Mouse (Mus musculus) neural tube, embryonic 10.5 days (tissue): ENCODE measurements around the gene Pilra.
A peak's percentile ranks its signal among the peaks of the same experiment; 100 is the strongest.

ENCODE experiments used
- DNase-seq: peaks from one replicate; pipeline ENCODE4 v3.0.0-alpha.2; 2017; ENCODE audit warnings: low spot score; ENCODE audit errors: extremely low spot score

Pilra gene

DNA sequence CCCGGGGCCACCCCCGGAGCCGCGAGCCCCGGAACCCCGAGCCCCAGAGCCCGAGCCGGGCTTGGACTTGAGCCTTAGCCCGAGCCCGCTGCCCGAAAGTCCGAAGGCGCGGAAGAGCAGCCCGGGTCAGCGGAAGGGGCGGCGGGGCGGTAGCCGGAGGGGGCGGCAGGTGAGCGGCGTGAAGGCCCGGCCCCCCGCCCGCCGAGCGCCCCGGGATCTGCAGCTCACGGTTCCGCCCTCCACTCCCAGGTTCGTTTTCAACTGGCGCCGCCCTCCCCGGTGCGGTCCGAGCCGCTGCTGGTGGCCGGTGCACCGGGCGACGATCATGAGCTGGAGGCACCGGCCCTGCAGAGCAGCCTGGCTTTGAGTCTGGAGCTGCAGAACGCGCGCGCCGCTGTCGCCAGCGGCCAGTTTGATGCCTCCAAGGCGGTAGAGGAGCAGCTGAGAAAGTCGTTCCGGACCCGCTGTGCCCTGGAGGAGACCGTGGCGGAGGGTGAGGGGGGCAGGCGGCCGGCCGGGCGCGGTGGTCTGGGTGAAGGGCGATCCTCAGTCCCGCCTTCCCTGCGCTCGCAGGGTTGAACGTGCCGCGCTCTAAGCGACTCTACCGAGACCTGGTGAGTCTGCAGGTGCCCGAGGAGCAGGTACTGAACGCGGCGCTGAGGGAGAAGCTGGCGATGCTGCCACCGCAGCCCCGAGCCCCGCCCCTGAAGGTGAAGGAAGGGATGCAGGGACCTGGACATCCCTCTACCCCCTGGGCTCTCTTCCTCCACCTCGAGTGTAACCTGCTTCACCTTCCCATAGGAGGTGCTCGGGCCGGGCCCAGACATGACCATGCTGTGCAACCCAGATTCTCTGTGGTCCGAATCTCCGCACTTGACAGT is 56.8 kb downstream of the Pilra start:
- peak; percentile 59 for DNase-seq

DNA sequence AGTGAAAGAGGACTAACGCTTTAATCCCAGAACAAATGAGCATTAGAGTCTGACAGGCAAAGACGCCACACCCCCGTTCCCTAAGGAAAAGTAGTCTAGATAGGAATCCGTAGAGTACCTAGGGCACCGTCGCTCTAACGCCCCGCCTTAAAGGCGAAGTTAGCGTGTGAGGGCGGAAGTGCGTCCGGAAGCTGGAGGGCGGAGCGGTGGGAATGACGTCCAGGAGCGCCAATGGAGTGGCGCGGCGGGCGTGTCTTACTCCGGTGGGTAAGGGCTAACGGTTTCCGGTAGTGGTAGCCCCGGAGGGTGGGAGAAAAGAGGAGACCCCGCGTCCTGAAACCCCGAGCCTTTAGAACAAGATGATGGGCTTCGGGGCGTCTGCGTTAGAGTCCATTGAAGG is 57.4 kb downstream of the Pilra start, which contains the start of gene Ppp1r35:
Gene Ppp1r35 (plus strand): TSS at position 215 of the 400 bp plus-strand sequence.
- peak; percentile 96 for DNase-seq

DNA sequence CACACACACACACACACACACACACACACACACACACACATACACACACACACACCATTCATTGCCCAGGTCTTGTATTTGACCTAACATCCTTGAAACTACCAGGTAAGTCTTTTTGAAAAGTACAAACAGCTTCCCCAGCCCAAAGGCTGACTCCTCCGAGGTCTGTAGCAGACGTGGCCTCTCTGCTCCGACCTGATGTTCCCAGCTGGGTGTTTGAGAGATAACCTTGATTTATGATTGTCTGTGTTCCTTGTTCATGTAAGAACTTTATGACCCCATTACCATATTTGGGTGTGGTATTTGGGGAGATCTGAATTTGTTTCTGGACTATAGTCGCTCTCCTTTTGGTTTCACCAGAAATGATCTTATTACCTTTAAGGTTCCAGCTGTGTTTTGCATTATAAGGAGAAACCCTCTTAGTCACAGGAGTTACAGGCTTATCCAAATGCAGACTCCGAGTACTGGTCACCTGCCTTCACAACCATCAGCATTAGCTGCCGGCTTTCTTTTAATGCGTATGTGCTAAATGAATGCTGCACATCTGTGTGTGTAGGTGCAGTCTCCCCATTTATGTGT is 58.7 kb downstream of the Pilra start:
- no peak for DNase-seq

DNA sequence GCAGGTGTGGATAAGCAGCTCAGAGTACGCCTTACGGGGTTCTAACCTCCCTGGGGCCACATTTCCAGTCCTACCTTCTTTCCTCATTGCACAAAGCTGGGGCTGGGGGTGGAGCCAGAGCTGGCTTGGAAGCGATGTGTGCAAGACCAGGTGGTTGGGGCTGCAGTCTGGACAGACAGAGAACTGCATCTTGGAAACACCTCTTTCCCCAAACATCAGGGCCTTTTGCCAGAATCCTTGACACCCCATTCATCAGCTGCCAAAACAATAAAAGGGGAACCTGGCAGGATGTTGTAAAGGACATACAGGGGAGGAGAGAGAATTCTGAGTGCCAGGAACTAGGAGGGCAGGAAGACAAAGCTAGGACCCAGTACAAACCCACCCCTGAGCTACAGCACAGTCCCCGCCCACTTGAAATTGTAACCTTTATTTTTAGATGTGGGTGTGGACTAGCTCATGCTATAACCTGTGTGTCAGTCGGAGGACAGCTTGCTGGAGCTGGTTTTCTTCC is 59.6 kb downstream of the Pilra start:
- no peak for DNase-seq

DNA sequence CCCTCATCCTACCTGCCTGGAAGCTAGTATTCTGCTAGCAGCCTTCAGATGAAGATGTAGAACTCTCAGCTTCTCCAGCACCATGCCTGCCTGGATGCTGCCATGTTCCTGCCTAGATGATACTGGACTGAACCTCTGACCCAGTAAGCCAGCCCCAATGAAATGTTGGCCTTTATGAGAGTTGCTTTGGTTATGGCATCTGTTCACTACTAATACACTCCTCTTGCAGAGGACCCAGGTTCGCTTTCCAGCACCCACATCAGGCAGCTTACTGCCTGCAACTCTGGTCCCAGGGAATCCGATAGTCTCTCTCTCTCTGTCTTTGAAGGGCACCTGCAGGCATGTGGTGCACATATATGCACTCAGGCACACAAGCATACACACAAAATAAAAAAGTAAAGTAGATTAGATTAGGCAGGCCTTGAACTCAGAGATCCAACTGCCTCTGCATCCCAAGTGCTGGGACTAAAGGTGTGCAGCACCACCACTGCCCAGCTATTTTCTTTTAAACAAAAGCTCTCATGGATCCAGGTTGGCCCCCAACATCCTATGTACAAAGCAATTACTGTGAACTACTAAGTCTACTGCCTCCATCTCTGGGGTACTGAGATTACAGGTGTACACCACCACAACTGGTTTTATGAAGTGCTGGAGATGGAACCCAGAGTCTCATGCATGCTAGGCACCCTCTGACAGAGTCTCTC is 60.3 kb downstream of the Pilra start:
- no peak for DNase-seq

DNA sequence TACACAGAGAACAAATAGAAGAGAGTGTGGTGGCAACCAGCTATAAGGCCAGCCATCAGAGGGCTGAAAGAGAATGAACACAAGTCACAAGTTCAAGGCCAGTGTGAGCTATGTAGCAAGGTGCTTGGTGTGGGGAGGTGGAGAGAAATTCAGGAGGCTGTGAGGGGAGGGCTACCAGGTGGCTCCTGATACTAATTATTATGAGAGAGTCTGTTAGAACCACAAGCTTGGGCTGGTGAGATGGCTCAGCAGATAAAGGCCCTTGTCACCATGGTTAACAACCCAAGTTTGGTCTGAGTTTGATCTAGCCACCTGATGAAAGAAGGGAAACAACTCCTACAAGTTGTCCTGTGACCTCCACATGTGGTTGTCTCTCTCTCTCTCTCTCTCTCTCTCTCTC is 63.3 kb downstream of the Pilra start:
- DNase-seq, result no peak
